Mouse (Mus musculus) megakaryocyte progenitor cell, adult 5-6 weeks (primary cell): Measurements from ENCODE around the gene Gm13272. TPM values are rescaled to one million over a fixed set of nuclear protein-coding genes. Genes with fewer than 3 reads are reported as not detected.
"Not testable (repeated sequence)": the region's sequence is repeated elsewhere in the genome, so short reads cannot be mapped to it uniquely, and the experiment has no call there.

Experiments used
- ATAC-seq: replicated peaks from 2 replicates; pipeline ENCODE4 v1.8.0; 2016; ENCODE audit warnings: mild to moderate bottlenecking, moderate TSS enrichment, inconsistent platforms; ENCODE audit not compliant: poor library complexity
- total RNA-seq, 2 experiments: library from RNA; stranded (forward) in 1 of 2; stranded (reverse) in 1 of 2; fragments of 157-497, 149-512 nt in 1 of 2; fragments of 200-1000 nt in 1 of 2; gene quantifications; 2 replicates each; pipeline versions ENCODE4 v1.2.3 to v1.2.4; 2015 to 2017

Gene Gm13272
- total RNA-seq (2015) (0.49 TPM in 1 of 2 replicates, not detected in the other), total RNA-seq (2017) (not detected in 2 replicates)

DNA sequence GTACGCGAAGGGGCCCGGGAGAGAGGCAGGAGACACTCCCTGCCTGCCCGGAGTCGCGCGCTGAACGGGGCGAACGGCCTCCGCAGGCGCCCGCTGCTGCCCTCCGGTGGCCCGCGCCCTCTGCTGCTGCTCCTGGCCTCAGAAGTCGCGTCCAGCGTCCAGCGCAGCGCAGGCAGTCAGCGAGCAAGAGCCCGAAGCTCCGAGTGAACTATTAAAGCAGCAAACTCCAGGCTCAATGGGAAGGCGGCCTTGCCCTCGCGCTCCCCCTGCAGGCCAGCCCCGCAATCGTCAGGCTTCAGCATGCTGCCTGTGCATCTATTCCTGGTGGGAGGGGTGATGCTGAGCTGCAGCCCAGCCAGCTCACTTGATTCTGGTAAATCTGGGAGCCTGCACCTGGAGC is at the start of gene Gm13272:
Gene Gm13272 (plus strand): TSS at position 301 of the 400 bp plus-strand sequence.
- ATAC-seq = not testable (repeated sequence)

DNA sequence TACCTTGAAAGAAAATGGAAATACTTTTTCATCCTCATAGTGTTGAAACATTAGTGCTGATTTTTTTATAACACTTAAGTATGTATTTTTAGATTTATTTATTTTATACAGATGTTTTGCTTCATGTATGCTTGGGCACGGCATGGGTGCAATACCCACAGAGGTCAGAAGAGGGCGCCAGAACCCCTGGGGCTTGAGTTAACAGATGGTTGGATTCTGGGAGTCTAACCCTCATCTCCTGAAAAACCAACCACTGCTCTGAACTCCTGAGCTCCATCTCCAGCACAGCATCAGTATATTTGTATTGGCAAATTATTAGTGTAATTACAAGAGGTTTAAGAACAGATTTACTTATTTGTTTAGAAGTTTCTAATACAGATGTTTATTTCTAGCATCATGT is 41.2 kb upstream of the Gm13272 start:
- peak; percentile 86 for ATAC-seq

DNA sequence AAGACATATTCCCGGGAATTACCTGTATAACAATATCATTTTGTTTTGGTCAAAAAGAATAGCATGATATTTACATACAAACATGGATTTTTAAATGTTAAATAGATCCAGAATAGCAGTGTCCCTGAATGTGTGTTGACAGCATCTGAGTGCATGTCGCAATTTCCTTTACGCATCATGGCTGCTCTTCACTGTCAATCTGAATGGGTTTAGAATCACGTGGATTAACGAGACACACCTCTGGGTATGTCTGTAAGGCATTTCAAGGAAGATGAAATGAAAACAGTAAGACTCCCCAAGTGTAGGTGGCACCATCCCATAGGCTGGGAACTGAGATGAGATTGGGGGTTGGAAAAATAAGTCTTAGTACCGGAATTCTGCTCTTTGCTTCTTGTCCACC is 40.6 kb upstream of the Gm13272 start:
- peak; percentile 71 for ATAC-seq

DNA sequence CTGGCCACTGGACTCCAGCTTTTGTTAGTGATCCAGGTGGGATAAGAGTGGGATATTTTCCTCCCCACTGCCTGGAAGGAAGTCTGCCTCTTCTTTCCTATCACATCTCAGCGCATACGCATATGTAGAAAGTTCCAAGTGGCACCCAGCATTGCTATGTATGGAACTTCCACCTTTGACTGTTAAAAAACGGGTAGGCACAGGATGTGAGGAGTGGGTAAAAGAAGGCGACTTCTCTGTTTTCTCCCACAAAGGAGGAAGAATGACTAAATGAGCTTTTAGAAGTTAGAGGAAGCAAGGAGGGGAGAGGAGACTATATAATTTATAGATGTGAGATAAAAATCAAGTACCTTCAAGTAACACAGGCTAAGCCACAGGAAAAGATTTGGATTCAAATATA is 38.2 kb upstream of the Gm13272 start:
- peak; percentile 61 for ATAC-seq

DNA sequence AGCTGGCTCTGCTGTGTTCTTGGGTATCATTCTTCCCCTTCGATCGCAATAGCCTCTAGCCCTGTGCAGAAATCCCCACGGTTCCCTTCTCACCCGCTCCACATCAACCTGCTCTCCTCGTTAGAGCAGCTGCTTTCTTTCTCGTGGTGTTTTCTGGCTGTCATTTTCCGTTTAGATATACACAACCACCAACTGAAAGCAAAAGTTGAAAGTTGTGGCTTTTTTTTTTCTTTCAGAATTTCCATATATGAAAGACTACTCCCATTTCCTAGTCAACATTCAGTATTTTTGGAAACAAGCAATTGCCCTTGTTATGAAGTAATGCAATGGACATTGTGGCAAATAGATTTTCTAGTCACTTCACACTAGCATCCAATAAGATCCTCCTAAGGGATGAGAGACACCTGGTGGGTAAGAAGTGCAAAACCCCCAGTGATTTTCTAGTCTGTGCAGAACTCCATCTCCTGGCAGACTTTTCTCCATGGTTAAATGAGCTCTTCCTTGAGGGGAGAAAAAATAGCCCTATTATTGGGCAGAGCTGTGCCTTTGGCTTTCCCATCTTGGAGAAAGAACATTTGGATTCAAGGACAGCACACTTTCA is 36.8 kb upstream of the Gm13272 start:
- peak; percentile 18; the same call in 1 of the 2 replicates for ATAC-seq

DNA sequence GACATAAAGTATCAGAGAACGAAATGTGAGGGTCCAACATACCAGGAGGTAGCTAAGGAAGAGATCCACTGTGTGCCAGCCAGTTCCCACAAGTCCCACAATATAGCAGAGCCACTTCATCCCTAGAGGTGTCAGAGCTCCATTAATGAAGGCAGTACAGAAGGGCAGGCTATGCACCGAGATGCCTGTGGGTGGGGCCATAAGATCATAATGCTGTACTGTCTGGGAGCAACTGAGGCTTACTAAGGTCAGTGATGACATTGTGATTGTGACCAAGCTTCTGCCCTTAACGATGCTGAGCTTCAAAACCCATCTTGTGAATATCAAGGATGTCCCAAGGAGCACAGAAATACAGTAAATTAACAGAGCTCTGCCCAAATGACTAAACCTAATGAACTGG is 35.4 kb upstream of the Gm13272 start:
- no peak for ATAC-seq

DNA sequence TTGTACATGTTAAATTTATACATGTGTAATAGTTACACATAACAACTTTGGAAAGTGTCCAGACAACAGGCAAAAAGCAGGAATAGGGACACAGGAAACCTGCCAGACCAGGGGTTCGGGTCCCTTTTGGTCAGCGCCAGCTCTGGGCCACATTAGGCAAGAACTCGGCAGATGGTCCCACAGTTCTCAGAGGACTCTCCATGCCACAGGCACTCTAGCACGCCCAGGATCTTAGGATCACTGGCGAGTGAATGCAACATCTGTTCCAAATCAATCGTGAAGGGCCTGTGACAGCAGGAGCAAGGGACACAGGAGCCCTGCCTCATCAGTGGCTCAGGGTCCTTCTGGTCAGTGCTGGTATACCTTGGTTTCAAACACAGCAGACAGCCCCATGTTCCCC is 29.7 kb upstream of the Gm13272 start:
- no peak for ATAC-seq

DNA sequence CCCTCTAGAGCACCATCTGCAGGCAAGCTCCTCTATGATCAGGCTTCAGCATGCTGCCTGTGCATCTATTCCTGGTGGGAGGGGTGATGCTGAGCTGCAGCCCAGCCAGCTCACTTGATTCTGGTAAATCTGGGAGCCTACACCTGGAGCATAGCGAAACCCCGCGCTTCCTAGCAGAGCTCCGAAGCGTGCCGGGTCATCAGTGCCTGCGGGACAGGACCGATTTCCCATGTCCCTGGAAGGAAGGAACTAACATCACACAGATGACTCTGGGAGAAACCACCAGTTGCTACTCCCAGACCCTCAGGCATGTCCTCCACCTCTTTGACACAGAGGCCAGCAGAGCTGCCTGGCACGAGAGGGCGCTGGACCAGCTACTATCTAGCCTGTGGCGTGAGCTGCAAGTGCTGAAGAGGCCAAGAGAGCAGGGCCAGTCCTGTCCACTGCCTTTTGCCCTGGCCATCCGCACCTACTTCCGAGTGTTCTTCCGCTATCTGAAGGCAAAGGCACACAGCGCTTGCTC is 24.8 kb upstream of the Gm13272 start, which contains the start of gene Gm13271:
Gene Gm13271 (plus strand): TSS at position 51 of the 523 bp plus-strand sequence.
- peak; percentile 56; the same call in 1 of the 2 replicates for ATAC-seq

DNA sequence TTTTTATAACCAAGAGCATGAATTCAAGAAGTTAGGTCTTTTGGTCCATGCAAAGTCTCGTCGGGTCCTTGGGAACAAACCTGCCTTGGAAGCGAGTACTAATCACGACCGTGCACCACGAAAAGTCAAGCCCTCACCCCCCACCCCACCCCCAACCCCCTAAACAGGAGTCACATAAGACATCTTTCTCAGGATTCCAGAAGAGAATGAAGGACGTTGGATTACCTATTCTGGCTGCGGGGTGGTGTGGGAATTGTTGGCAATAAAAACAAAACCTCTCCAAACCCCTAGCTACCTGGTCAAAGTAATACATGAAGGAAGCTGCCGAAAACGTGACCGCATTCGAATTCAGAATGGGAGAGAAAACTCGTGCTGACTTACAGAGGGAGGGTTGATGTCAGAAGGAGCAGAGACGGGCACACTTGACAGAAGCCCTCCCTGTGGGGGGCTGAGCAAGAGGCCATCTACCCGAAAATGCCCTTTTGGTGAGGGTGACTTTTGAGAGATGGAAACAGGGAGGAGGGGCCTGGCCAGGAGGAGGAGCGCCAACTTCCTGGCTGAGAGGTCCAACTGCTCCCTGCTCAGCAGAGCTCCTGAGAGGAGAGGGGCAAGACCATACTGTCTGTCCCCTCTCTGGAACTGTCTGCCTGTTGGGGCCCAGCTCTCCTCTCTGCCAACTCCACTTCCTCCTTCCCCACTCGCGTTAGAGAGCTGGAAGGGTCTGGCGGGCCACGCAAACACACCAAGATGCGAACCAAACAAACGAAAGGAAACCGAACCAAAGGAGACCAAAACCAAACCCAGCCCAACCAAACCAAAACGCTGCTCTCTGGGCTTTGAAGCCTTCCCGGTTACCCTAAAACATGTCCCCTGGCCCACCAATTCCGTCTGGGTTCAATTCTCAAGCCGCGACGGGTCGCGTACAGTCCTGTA is 22.8 kb upstream of the Gm13272 start:
- ATAC-seq = not testable (repeated sequence)

DNA sequence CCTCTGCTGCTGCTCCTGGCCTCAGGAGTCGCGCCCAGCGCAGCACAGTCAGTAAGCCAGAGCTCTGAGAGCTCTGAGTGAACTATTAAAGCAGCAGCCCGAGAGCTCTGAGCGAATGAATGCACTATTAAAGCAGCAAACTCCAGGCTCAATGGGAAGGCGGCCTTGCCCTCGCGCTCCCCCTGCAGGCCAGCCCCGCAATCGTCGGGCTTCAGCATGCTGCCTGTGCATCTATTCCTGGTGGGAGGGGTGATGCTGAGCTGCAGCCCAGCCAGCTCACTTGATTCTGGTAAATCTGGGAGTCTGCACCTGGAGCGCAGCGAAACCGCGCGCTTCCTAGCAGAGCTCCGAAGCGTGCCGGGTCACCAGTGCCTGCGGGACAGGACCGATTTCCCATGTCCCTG is 22.0 kb upstream of the Gm13272 start:
- peak; percentile 100 for ATAC-seq

DNA sequence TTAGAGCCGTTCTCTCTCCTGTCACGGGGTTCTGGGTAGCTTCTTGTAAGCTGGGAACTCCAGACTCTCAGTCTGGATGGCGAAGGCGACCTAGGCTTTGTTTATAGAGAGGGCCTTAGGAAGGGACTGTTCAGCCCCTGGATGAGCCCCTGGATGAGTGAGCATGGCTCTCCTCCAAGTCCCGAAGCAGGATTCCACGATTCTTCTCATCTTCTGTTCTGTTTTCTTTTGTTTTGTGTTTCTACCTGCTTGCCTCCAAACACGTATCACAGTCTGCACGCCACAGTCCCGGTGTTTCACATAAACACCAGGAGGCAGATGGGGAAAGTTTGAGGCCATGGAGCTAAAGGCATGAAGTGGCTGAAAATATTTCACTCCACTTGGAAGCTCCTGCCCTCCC is 20.9 kb upstream of the Gm13272 start:
- not testable (repeated sequence) for ATAC-seq

DNA sequence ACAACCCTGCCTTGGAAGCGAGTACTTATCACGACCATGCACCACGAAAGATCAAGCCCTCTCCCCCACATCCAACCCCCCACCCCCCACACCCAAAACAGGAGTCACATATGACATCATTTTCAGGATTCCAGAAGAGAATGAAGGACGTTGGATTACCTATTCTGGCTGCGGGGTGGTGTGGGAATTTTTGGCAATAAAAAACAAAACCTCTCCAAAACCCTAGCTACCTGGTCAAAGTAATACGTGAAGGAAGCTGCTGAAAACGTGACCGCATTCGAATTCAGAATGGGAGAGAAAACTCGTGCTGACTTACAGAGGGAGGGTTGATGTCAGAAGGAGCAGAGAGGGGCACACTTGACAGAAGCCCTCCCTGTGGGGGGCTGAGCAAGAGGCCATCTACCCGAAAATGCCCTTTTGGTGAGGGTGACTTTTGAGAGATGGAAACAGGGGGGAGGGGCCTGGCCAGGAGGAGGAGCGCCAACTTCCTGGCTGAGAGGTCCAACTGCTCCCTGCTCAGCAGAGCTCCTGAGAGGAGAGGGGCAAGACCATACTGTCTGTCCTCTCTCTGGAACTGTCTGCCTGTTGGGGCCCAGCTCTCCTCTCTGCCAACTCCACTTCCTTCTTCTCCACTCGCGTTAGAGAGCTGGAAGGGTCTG is 19.9 kb upstream of the Gm13272 start, which contains the start of gene Gm13283:
Gene Gm13283 (plus strand): TSS at position 510 of the 659 bp plus-strand sequence.
- ATAC-seq = not testable (repeated sequence)

DNA sequence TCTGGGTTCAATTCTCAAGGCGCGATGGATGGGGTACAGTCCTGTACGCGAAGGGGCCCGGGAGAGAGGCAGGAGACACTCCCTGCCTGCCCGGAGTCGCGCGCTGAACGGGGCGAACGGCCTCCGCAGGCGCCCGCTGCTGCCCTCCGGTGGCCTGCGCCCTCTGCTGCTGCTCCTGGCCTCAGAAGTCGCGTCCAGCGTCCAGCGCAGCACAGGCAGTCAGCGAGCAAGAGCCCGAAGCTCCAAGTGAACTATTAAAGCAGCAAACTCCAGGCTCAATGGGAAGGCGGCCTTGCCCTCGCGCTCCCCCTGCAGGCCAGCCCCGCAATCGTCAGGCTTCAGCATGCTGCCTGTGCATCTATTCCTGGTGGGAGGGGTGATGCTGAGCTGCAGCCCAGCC is 19.2 kb upstream of the Gm13272 start:
- ATAC-seq = not testable (repeated sequence)

DNA sequence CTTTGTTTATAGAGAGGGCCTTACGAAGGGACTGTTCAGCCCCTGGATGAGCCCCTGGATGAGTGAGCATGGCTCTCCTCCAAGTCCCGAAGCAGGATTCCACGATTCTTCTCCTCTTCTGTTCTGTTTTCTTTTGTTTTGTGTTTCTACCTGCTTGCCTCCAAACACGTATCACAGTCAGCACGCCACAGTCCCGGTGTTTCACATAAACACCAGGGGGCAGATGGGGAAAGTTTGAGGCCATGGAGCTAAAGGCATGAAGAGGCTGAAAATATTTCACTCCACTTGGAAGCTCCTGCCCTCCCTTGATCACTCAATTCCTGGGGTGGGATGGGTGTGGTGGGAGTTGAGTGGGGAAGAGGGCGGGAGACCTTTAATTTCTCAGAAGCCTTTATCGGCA is 17.9 kb upstream of the Gm13272 start:
- not testable (repeated sequence) for ATAC-seq

DNA sequence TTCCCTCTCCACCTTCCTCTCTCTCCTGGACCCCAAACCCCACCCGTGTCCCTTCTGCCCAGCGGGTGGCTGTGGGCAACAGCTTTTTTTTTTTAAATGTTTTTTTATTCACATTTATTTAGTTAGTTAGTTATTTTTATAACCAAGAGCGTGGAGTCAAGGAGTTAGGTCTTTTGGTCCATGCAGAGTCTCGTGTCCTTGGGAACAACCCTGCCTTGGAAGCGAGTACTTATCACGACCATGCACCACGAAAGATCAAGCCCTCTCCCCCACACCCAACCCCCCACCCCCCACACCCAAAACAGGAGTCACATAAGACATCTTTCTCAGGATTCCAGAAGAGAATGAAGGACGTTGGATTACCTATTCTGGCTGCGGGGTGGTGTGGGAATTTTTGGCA is 17.3 kb upstream of the Gm13272 start:
- not testable (repeated sequence) for ATAC-seq

DNA sequence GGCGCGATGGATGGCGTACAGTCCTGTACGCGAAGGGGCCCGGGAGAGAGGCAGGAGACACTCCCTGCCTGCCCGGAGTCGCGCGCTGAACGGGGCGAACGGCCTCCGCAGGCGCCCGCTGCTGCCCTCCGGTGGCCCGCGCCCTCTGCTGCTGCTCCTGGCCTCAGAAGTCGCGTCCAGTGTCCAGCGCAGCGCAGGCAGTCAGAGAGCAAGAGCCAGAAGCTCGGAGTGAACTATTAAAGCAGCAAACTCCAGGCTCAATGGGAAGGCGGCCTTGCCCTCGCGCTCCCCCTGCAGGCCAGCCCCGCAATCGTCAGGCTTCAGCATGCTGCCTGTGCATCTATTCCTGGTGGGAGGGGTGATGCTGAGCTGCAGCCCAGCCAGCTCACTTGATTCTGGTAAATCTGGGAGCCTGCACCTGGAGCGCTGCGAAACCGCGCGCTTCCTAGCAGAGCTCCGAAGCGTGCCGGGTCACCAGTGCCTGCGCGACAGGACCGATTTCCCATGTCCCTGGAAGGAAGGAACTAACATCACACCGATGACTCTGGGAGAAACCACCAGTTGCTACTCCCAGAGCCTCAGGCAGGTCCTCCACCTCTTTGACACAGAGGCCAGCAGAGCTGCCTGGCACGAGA is 16.1 kb upstream of the Gm13272 start:
- peak; percentile 83 for ATAC-seq

DNA sequence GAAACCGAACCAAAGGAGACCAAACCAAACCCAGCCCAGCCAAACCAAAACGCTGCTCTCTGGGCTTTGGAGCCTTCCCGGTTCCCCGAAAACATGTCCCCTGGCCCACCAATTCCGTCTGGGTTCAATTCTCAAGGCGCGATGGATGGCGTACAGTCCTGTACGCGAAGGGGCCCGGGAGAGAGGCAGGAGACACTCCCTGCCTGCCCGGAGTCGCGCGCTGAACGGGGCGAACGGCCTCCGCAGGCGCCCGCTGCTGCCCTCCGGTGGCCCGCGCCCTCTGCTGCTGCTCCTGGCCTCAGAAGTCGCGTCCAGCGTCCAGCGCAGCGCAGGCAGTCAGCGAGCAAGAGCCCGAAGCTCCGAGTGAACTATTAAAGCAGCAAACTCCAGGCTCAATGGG is 6.1 kb upstream of the Gm13272 start, which contains the start of gene Gm13290:
Gene Gm13290 (plus strand): TSS at position 301 of the 400 bp plus-strand sequence.
- not testable (repeated sequence) for ATAC-seq

DNA sequence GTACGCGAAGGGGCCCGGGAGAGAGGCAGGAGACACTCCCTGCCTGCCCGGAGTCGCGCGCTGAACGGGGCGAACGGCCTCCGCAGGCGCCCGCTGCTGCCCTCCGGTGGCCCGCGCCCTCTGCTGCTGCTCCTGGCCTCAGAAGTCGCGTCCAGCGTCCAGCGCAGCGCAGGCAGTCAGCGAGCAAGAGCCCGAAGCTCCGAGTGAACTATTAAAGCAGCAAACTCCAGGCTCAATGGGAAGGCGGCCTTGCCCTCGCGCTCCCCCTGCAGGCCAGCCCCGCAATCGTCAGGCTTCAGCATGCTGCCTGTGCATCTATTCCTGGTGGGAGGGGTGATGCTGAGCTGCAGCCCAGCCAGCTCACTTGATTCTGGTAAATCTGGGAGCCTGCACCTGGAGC is 3.0 kb upstream of the Gm13272 start, which contains the start of gene Gm13289:
Gene Gm13289 (plus strand): TSS at position 301 of the 400 bp plus-strand sequence.
- ATAC-seq = not testable (repeated sequence)

DNA sequence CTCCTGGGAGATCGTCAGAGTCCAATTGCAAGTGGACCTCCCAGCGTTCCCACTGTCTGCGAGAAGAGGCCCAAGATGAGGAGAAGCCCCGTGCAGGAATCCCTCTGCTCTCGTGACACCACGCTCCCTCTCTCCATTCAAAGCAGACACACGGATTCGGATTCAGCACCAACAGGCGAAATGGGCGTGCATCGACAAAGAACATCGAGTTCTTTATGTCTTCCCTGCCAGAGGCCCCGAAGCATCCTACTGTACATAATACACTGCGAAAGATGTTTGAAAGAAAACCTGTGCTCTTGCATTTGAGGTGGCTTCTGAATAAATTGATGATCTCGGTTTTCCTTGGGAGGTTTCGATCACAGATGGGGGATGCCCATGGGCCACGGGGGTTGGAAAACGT is 670 bp downstream of the Gm13272 start:
- not testable (repeated sequence) for ATAC-seq

DNA sequence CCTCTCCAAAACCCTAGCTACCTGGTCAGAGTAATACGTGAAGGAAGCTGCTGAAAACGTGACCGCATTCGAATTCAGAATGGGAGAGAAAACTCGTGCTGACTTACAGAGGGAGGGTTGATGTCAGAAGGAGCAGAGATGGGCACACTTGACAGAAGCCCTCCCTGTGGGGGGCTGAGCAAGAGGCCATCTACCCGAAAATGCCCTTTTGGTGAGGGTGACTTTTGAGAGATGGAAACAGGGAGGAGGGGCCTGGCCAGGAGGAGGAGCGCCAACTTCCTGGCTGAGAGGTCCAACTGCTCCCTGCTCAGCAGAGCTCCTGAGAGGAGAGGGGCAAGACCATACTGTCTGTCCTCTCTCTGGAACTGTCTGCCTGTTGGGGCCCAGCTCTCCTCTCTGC is 2.2 kb downstream of the Gm13272 start, which contains the start of gene Ifnz:
Gene Ifnz (plus strand): TSS at position 301 of the 400 bp plus-strand sequence.
- ATAC-seq = not testable (repeated sequence)
